Mouse (Mus musculus) central nervous system, embryonic 18 days (tissue): ENCODE results near the gene Pappa2. TPM values are rescaled to one million over a fixed set of nuclear protein-coding genes. Genes with fewer than 3 reads are reported as not detected.

ENCODE experiments used
- polyA plus RNA-seq: library from polyadenylated mRNA; depleted of rRNA; stranded (reverse); fragments of >200 nt; gene quantifications from 2 replicates; pipeline ENCODE4 v1.2.3, GENCODE M21; 2012; rRNA removed

Gene Pappa2
- 1.4 and 1.5 TPM in 2 replicates for polyA plus RNA-seq

DNA sequence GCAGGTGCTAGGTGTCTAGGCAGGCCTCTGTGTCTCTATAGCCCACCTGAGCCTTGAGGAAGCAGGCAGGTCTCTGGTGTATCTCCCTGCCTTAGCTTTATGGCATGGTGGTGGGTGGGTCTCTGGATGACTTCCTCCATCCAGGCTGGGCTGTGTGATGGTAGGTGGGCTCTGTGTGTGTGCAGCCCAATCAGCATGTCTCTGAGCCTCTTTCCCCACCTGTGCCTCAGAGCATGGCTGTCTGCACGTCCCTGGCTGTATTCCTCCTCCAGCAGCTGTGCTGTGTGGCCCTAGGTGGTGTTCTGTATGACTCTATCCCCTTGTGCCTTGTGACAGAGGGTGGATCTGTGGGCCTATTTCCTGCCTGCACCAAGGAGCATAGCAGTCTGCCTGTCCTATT lies at the start of gene Pappa2:
Gene Pappa2, minus strand, starts transcription at position 101 of the 400 bp plus-strand sequence.

